Comparison of ENCODE assay signal across 9 mouse cellular contexts in genomic region chr7:65642371-65643304, GRCm38 (mm10). TPM values are rescaled to one million over a fixed set of nuclear protein-coding genes. Genes with fewer than 3 reads are reported as not detected.
DNase-seq lines count a peak whose midpoint lies in the region; TF ChIP-seq lines count a peak whose summit lies in the region.
"Had no signal": no experiment of that assay in that cellular context is flagged by ENCODE, and none has a peak within 500 bp of the region (broad histone marks: within the 10 kb centered on the region; RNA-seq: fewer than 3 reads in every experiment).

No protein-coding gene starts in this region.

- intact Hi-C loops in left cerebral cortex, postnatal 36 days (cut with DNase I) = no loop called here

- TF ChIP-seq CTCF in brain, embryonic 14.5 days (IDR thresholded peaks at IDR 0.05; ENCODE audit: borderline replicate concordance, extremely low read depth, insufficient read depth, insufficient read length) = peak; percentile 50; the same call in 1 of the 2 replicates

- TF ChIP-seq POLR2A in brain, embryonic 14.5 days (IDR thresholded peaks at IDR 0.05; ENCODE audit: borderline replicate concordance, extremely low read depth, insufficient read depth, insufficient read length, poor library complexity, severe bottlenecking) = no peak

- peak; percentile 39 for DNase-seq in embryo, embryonic 10.5 days (ENCODE audit: low spot score)
- no peak for DNase-seq in embryo, embryonic 9.5 days (ENCODE audit: extremely low spot score)
- peak; percentile 21 for DNase-seq in layer of hippocampus, adult 11-12 months (ENCODE audit: low spot score)
- DNase-seq in layer of hippocampus, postnatal 25 days (ENCODE audit: extremely low spot score in 1 of 2, low spot score in 1 of 2) = no peak
- DNase-seq in 3T3-L1 (ENCODE audit: low read depth, low spot score) = peak; percentile 34
- DNase-seq in brain, embryonic 14.5 days (ENCODE audit: low read depth) = peak; percentile 54
- no peak for DNase-seq in left cerebral cortex, postnatal 36 days (ENCODE audit: low spot score in 2 of 2)
- DNase-seq in spleen, postnatal 14 days (ENCODE audit: low spot score in 2 of 2) = no peak
- DNase-seq: heart, postnatal 36 days had no signal

RNA-seq across cellular contexts. Expression of gene Tarsl2, which starts 2.1 kb away (rescaled TPM):
- 10 to 100 TPM; 36.2 to 36.7 TPM for total RNA-seq in layer of hippocampus, postnatal 25 days (2021)
- 9.6 and 12.2 TPM in 2 replicates for polyA plus RNA-seq in brain, embryonic 14.5 days (2012; rRNA removed)
- total RNA-seq in left cerebral cortex, postnatal 36 days (2021) = 10 to 100 TPM; 40.0 to 43.8 TPM

RNA-seq across cellular contexts. Expression of gene Tm2d3, which starts 48.3 kb away (rescaled TPM):
- 10 to 100 TPM; 45.4 to 51.6 TPM for total RNA-seq in layer of hippocampus, postnatal 25 days (2021)
- 104 and 170 TPM in 2 replicates for polyA plus RNA-seq in brain, embryonic 14.5 days (2012; rRNA removed)
- total RNA-seq in left cerebral cortex, postnatal 36 days (2021) = 10 to 100 TPM; 48.7 to 54.2 TPM

Comparison
In these comparisons a context has a peak if more than half of its experiments do, and no peak if none do; other contexts are left out.
1. DNase-seq: peak in embryo, embryonic 10.5 days (single experiment), layer of hippocampus, adult 11-12 months (single experiment), 3T3-L1 (single experiment) and brain, embryonic 14.5 days (single experiment); none in embryo, embryonic 9.5 days (single experiment), layer of hippocampus, postnatal 25 days (0 of 2), left cerebral cortex, postnatal 36 days (0 of 2) and spleen, postnatal 14 days (0 of 2).